Mouse (Mus musculus) layer of hippocampus, adult 9-10 months (tissue): ENCODE measurements around the gene Col4a4.

Source experiments
- DNase-seq: peaks from one replicate; pipeline ENCODE4 v3.0.0; 2022; ENCODE audit warnings: low spot score

The Col4a4 gene

DNA sequence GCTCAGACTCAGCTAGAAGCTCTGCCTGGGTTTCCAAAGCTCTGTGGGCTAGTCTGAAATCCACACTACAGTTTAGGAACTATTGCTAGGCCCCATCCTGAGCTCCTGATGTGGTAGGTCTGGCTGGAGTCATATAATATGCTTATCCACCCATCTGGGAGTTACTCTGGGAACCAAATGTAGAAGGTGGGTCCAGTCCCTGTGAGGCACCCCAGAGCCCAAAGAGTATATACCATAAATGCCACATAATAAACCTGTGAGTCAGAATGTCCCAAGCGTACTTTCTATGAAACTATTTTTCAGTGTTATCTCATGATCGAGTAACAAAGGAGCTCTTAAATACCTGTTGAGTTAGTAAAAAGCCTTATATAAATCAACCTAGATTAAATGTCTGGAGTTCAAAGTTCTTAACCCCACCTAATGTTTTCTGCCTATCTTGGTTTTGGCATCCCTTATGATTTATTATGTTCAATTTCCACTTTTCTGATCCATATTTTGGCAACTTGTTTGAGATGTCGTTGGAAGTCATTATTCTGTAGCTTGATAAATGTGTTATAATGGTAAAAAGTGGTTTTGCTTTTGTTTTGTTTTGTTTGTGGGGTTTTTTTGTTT is 172.1 kb downstream of the Col4a4 start:
- no peak for DNase-seq

DNA sequence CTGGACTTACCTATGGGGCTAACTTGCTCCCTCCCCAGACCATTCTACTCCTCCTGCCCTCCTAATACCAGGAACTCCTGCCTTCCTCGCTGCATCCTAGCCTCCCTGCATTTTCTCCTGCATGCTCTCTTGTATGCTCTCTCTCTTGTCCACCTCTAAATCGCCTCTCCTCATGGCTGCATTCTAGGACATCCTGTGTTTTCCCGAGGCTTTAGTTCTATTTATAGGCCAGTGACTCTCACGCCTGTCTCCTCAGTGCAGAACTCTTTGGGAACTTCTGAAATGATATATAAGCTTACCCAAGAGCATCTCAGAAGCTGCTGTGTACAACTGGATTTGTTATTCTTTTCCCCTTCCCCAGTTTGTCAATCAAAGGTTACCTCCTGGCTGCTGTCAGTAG is 174.6 kb downstream of the Col4a4 start:
- DNase-seq = no peak

DNA sequence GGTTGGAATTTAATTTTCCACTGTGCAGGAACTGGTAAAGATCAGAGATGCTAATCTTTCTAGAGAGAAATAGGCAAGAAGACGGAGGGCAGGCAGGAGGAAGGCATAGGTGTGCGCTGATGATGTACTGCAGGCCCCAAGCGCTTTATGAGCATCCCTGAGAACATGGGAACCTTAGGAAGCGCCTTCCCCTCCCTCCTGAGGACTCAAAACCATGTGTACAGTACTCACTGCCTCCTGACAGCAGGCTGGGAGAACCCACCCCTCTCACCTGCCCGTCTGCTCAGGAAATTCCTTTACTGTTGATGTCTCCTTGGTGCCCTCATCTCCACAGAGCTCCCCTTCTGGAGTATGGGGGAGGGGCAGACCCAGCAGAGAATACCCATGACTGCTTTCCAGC is 175.1 kb downstream of the Col4a4 start:
- DNase-seq = no peak

DNA sequence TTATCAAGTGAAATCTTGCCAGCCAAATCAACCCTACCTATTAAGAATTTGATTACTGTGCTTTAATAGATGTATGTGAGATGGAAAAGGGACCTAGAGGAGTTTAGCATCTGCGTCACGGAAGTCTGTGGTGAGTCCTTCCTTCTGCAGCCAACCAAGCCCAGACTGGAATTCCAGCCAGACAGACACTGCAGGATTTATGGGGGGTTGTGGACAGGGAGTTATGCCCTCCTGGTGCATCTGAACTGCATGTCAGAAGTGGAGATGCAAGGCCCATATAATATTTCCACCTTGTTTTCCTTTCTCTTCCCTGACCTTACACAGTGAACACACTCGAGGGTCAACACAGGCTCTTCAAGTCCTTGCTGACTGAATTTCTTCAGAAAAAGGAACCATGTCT is 176.1 kb downstream of the Col4a4 start:
- DNase-seq = no peak

DNA sequence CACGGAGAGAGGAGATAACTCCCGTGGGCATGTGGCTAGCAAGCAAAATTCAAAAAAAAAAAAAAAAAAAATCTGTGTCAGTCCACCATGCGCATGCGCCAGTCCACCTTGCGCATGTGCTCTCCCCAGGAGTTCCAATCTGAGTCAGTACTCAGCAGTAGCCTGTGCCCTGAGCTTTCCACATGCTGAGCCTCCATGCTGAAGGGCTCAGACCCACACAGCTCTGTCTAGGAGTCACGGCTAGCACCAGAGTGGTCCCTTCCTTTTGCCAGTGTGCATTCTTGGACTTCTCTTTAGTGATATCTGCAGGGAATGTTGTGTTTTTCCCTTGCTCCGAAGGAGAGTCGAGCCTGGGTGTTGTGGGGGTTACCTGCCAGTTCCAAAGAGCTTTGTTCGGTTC is 177.4 kb downstream of the Col4a4 start:
- no peak for DNase-seq

DNA sequence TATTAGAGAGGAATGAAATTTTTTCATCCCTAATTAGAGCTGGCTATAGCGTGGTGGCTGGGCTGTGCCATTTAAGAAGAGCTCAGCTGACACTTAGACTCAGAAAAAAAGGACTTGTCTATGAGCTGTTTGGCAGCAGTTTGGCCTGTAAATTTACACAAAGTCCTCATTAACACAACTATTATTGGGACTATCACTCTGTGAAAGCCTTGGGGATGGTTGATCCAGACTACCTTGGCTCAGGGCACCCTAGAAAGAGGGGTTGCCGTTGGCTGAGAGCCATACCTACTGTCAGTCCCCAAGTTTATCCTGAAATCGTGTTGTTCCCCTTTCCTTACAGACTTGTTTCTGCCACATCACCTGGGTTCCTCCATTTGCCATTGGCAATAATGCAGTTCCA is 178.9 kb downstream of the Col4a4 start:
- no peak for DNase-seq
